Mouse (Mus musculus): Measurements from ENCODE around the gene Hoxa11.

GRCm38 (mm10) chr6:52216691-52217458, 28.7 kb downstream of the Hoxa11 start:
- TF ChIP-seq TCF12 (IDR thresholded peaks at IDR 0.05; ENCODE audit: insufficient read depth, poor library complexity, severe bottlenecking) (no peak), POLR2A (IDR thresholded peaks at IDR 0.05; ENCODE audit: insufficient read length, low read depth) (peak; percentile 67), POLR2AphosphoS2 (IDR thresholded peaks at IDR 0.05; ENCODE audit: insufficient read length, low read depth) (peak; percentile 64), USF1 (IDR thresholded peaks at IDR 0.05; ENCODE audit: low read depth) (no peak), E2F4 (IDR thresholded peaks at IDR 0.05; ENCODE audit: insufficient read depth) (no peak), MYOG (IDR thresholded peaks at IDR 0.05; ENCODE audit: control insufficient read depth in 1 of 3, insufficient read depth in 1 of 3, insufficient read length in 2 of 3, low read depth in 2 of 3) (no peak), REST (IDR thresholded peaks at IDR 0.05; ENCODE audit: insufficient read depth, insufficient read length) (no peak), MAX (IDR thresholded peaks at IDR 0.05; ENCODE audit: low read depth) (no peak), SRF (IDR thresholded peaks at IDR 0.05; ENCODE audit: control insufficient read depth, insufficient read length, low read depth) (no peak), MYOD1 (IDR thresholded peaks at IDR 0.05; ENCODE audit: control insufficient read depth in 1 of 3, insufficient read length in 2 of 3, low read depth in 2 of 3) (no peak)

Data from myocyte (in vitro differentiated cells).